Mouse (Mus musculus) heart, embryonic 13.5 days (tissue): ENCODE measurements around the gene Mpv17l2. TPM values are rescaled to one million over a fixed set of nuclear protein-coding genes. Genes with fewer than 3 reads are reported as not detected.

Experiments
- ATAC-seq: fragments of 200-750 bp; cut with Nextera tagmentation; 2 replicates; pipeline ENCODE4 v1.8.0; 2017; ENCODE audit warnings: moderate TSS enrichment; ENCODE audit not compliant: insufficient number of reproducible peaks, low FRiP score, low TSS enrichment; ENCODE audit errors: extremely low read depth
- H3K27ac ChIP-seq: fragments of 300-500 bp; sonication (generic); replicated peaks from 2 replicates; pipeline ENCODE4 v1.5.1; 2015; ENCODE audit warnings: moderate library complexity, mild to moderate bottlenecking, inconsistent platforms
- H3K27me3 ChIP-seq: fragments of 300-500 bp; sonication (generic); replicated peaks from 2 replicates; pipeline ENCODE4 v1.6.1; 2015; ENCODE audit warnings: mild to moderate bottlenecking, inconsistent platforms
- H3K36me3 ChIP-seq: fragments of 300-500 bp; sonication (generic); 2 replicates; pipeline ENCODE4 v1.6.1; 2015; ENCODE audit warnings: mild to moderate bottlenecking, inconsistent platforms
- H3K4me1 ChIP-seq: fragments of 300-500 bp; sonication (generic); 2 replicates; pipeline ENCODE4 v1.6.1; 2015; ENCODE audit warnings: inconsistent platforms
- H3K4me2 ChIP-seq: fragments of 300-500 bp; sonication (generic); 2 replicates; pipeline ENCODE4 v1.6.1; 2015; ENCODE audit warnings: inconsistent platforms, mild to moderate bottlenecking, moderate library complexity
- H3K4me3 ChIP-seq: fragments of 300-500 bp; sonication (generic); 2 replicates; pipeline ENCODE4 v1.5.1; 2015; ENCODE audit warnings: moderate library complexity, mild to moderate bottlenecking, inconsistent platforms
- H3K9ac ChIP-seq: fragments of 300-500 bp; sonication (generic); 2 replicates; pipeline ENCODE4 v1.6.1; 2015; ENCODE audit warnings: inconsistent platforms, mild to moderate bottlenecking, moderate library complexity
- H3K9me3 ChIP-seq: fragments of 300-500 bp; sonication (generic); 2 replicates; pipeline ENCODE4 v1.6.1; 2016; ENCODE audit warnings: inconsistent platforms
- WGBS: fragments of 180-500 bp; shearing (Covaris S2); methylation state at CpG from one replicate; pipeline ENCODE4 v1.1.7; 2015; ENCODE audit warnings: mixed read lengths; 5-methylcytosine and 5-hydroxymethylcytosine counted together
- polyA plus RNA-seq: library from polyadenylated mRNA; unstranded; fragments of >200 nt; fragmentation: Nextera tagmentation; extraction: Ambion mirVana; gene quantifications from 2 replicates; pipeline ENCODE4 v1.2.1, GENCODE M21; 2015

Mpv17l2 gene
- polyA plus RNA-seq, 1 experiment from 2014 or later = 41.6 TPM

DNA sequence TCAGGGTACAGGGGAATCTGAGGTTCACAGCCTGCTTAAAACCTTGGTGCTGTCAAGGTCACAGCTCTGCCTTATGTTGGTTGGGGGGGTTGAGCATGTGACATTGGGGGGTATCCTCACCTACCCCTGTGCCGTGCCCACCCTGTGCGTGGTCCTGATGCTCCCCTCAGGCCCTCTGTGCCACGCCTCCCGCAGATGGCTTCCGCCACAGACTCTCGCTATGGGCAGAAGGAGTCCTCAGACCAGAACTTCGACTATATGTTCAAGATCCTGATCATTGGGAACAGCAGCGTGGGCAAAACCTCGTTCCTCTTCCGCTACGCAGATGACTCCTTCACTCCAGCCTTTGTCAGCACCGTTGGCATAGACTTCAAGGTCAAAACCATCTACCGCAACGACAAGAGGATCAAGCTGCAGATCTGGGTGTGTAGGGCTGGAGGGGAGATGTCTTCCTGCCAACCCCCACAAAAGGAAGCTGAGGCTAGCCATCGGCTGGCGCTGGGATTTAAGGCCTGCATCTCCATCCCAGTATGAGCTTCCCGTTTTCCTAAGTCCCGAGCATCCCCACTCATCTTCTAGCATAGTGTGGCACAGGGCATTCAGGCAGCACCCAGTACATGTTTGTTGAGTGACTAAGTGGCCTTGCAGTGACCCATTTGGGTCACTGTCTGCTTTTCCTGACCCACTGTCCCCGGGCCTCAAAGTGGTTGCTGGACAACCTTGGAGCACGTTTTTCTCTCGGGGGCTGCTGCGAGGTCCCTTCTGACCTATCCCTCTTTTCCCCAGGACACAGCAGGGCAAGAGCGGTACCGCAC is 4.9 kb downstream of the Mpv17l2 start:
- peaks cover under 1% of the 10 kb centered on the region; the same call in 1 of the 2 replicates for H3K27me3 ChIP-seq
- H3K4me2 ChIP-seq = peak overlapping the region; percentile 98
- no peaks in the 10 kb centered on the region for H3K9me3 ChIP-seq
- no peak for ATAC-seq
- H3K4me3 ChIP-seq = peak overlapping the region; percentile 70
- WGBS = 81% methylated on average over 24 of the region's 24 CpGs
- H3K27ac ChIP-seq = no peak overlapping the region
- H3K36me3 ChIP-seq = peaks cover 30% of the 10 kb centered on the region
- H3K9ac ChIP-seq = peak overlapping the region; percentile 89; the same call in 1 of the 2 replicates
- peaks cover 51% of the 10 kb centered on the region for H3K4me1 ChIP-seq

- Histone ChIP-seq H3K36me3 (peaks cover 30% of the 10 kb centered on the region), H3K4me3 (peak overlapping the region; percentile 70), H3K27me3 (peaks cover 8% of the 10 kb centered on the region), H3K4me2 (peak overlapping the region; percentile 98), H3K9me3 (no peaks in the 10 kb centered on the region), H3K27ac (peak overlapping the region; percentile 51; the same call in 1 of the 2 replicates), H3K9ac (peak overlapping the region; percentile 89), H3K4me1 (peaks cover 47% of the 10 kb centered on the region)
- 14% methylated on average over 50 of the region's 50 CpGs for WGBS
- ATAC-seq = no peak
Measured at GRCm38 (mm10) chr8:70754871-70755660, 5.7 kb downstream of the Mpv17l2 start.

GRCm38 (mm10) chr8:70754043-70754870 is 6.5 kb downstream of the Mpv17l2 start, which contains the start of gene Rab3a:
Gene Rab3a (plus strand): TSS chr8:70754679.
- Histone ChIP-seq H3K27me3 (peaks cover 16% of the 10 kb centered on the region), H3K27ac (peak within 1 kb of the TSS; percentile 86), H3K4me1 (peaks cover 39% of the 10 kb centered on the region), H3K4me3 (peak within 1 kb of the TSS; percentile 70), H3K4me2 (peak within 1 kb of the TSS; percentile 98), H3K9ac (peak within 1 kb of the TSS; percentile 89), H3K9me3 (no peaks in the 10 kb centered on the region), H3K36me3 (peaks cover 30% of the 10 kb centered on the region)
- peak; percentile 93 for ATAC-seq
- 8% methylated on average over 37 of the region's 37 CpGs for WGBS

GRCm38 (mm10) chr8:70753151-70753550 is 7.6 kb downstream of the Mpv17l2 start:
- H3K36me3 ChIP-seq = peaks cover 23% of the 10 kb centered on the region

DNA sequence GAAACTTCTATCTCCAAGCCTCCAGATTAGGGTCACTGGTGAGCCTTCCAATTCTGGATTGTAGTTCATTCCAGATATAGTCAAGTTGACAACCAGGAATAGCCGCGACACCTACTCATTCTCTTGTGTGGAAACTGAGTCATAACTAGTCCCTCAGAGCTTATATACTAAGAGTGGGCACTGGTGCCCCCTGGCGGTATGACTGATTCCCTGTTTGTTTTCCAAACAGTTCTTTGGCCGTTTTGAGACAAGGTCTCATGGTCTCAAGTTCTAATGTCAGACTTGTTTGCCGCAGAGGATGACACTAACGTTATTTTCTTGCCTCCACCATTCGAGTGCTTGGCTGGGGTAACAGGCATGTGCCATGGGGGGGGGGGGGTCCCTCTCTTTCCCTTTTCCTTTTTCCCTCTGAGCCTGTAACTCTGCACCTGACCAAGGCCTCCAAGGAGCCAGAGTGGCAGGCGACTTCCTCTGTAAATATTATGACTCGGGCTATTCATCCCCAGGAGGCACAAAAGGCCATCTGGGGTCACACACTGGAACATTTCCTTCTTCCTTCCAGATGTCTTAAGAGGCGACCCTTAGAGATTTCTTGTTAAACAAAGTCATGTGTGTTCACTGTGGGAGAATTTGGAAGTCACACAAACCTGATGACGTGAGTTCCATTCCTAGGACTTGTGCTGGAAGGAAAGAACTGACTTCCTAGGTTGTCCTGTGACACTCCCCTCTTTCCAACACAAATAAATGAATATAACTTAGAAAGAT is 8.6 kb downstream of the Mpv17l2 start:
- Histone ChIP-seq H3K27me3 (peaks cover 37% of the 10 kb centered on the region), H3K27ac (peak overlapping the region; percentile 86), H3K4me3 (no peak overlapping the region), H3K36me3 (peaks cover 13% of the 10 kb centered on the region), H3K9me3 (no peaks in the 10 kb centered on the region), H3K4me2 (peak overlapping the region; percentile 98), H3K4me1 (peaks cover 31% of the 10 kb centered on the region), H3K9ac (no peak overlapping the region)
- 27% methylated on average over 11 of the region's 11 CpGs for WGBS
- no peak for ATAC-seq

More at GRCm38 (mm10) chr8:70753151-70753550, 7.6 kb downstream of the Mpv17l2 start:
- Histone ChIP-seq H3K9me3 (no peaks in the 10 kb centered on the region), H3K4me2 (peak overlapping the region; percentile 98), H3K4me1 (peaks cover 31% of the 10 kb centered on the region), H3K4me3 (peak overlapping the region; percentile 34), H3K9ac (peak overlapping the region; percentile 66), H3K27ac (peak overlapping the region; percentile 86), H3K27me3 (peaks cover 28% of the 10 kb centered on the region)
- WGBS = 13% methylated on average over 21 of the region's 21 CpGs
- ATAC-seq = no peak

DNA sequence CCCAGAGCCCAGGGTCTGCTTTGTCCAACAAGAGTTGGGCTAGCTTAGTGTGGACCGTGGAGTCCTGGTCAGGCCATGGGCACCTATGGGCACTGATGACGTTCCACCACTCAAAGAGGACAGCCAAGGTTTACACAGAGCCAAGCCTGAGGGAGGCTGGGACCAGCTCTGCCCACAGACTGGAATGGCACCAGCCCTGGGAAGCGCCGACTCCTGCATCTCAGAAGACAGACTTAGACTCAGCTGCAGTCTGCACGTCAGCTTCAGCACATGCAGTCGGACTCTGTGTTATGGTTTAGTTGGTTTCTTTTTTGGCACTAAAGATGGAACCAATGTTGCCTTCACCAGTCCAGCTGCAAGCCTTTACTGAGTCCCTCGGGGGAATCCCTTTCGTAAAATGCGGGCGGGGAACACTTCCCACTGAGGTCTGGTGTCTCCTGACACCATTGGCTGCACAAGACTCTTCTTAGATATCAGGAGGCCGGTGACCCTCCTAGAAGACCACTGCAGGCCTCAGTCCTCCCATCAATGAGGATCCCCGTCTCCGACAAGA is 10.5 kb downstream of the Mpv17l2 start:
- Histone ChIP-seq H3K9me3 (no peaks in the 10 kb centered on the region), H3K27ac (no peak overlapping the region), H3K4me1 (peaks cover 26% of the 10 kb centered on the region), H3K36me3 (no peaks in the 10 kb centered on the region), H3K4me2 (no peak overlapping the region), H3K27me3 (peaks cover 57% of the 10 kb centered on the region), H3K4me3 (no peak overlapping the region), H3K9ac (no peak overlapping the region)
- ATAC-seq = no peak
- WGBS = 77% methylated on average over 13 of the region's 13 CpGs

- no peak overlapping the region for H3K9ac ChIP-seq
- no peak overlapping the region for H3K27ac ChIP-seq
- no peak for ATAC-seq
- H3K27me3 ChIP-seq = peaks cover 67% of the 10 kb centered on the region
- no peaks in the 10 kb centered on the region for H3K9me3 ChIP-seq
- H3K4me1 ChIP-seq = peaks cover 24% of the 10 kb centered on the region
- WGBS = 71% methylated on average over 19 of the region's 19 CpGs
- no peak overlapping the region for H3K4me3 ChIP-seq
- H3K36me3 ChIP-seq = no peaks in the 10 kb centered on the region
- H3K4me2 ChIP-seq = no peak overlapping the region
Measured at GRCm38 (mm10) chr8:70749097-70749674, 11.6 kb downstream of the Mpv17l2 start.

DNA sequence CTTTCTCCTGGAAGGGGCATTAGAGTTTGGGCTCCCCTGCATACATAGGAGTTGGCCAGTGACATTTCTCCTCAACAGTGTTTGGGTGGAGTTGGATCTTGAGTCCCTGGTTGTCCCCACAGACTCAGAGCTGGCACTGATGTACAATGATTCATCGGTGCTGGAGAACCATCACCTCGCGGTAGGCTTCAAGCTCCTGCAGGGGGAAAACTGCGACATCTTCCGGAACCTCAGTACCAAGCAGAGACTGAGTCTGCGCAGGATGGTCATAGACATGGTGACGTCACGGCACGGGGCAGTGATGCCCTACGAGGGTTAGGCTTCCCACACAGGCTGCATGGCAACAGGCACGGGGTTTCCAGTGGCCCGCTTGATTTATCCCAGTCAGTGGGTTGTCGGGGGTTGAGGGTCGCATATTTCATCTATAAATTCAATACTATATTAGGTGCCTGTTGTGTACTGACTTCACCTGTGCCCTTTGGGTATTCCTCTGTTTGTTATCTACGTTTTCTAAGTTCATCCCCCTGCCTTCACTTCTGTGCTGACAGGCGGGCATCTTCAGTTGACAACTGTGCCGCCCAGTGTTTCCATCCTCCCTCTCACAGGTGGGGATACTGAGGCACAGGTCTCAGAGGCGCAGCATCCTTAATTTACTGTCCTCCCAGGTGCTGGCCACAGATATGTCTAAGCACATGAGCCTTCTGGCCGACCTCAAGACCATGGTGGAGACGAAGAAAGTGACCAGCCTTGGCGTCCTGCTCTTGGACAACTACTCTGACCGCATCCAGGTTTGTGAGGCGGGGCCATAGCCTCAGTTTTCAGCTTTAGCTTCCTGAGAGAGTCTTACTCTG is 12.3 kb downstream of the Mpv17l2 start:
- H3K4me1 ChIP-seq = peaks cover 24% of the 10 kb centered on the region
- WGBS = 75% methylated on average over 23 of the region's 23 CpGs
- H3K27me3 ChIP-seq = peaks cover 74% of the 10 kb centered on the region
- no peaks in the 10 kb centered on the region for H3K36me3 ChIP-seq
- no peak for ATAC-seq
- no peaks in the 10 kb centered on the region for H3K9me3 ChIP-seq
- no peak overlapping the region for H3K4me3 ChIP-seq
- H3K27ac ChIP-seq = no peak overlapping the region
- no peak overlapping the region for H3K9ac ChIP-seq
- H3K4me2 ChIP-seq = no peak overlapping the region

GRCm38 (mm10) chr8:70747211-70747890 is 13.4 kb downstream of the Mpv17l2 start:
- no peak for ATAC-seq
- H3K27ac ChIP-seq = no peak overlapping the region
- H3K27me3 ChIP-seq = peaks cover 86% of the 10 kb centered on the region
- H3K9me3 ChIP-seq = no peaks in the 10 kb centered on the region
- H3K4me1 ChIP-seq = peaks cover 24% of the 10 kb centered on the region
- 80% methylated on average over 18 of the region's 18 CpGs for WGBS
- H3K36me3 ChIP-seq = no peaks in the 10 kb centered on the region
- no peak overlapping the region for H3K9ac ChIP-seq
- H3K4me3 ChIP-seq = no peak overlapping the region
- no peak overlapping the region for H3K4me2 ChIP-seq
